Mouse (Mus musculus) kidney, embryonic 14.5 days (tissue): ENCODE data around the gene Rps21. TPM values are rescaled to one million over a fixed set of nuclear protein-coding genes. Genes with fewer than 3 reads are reported as not detected.

Experiments used
- ATAC-seq: fragments of 200-750 bp; cut with Nextera tagmentation; 2 replicates; pipeline ENCODE4 v1.8.0; 2017; ENCODE audit warnings: moderate number of reproducible peaks, mild to moderate bottlenecking, moderate TSS enrichment, moderate library complexity; ENCODE audit not compliant: low FRiP score, low TSS enrichment
- H3K27ac ChIP-seq: fragments of 300-500 bp; sonication (generic); 2 replicates; pipeline ENCODE4 v1.5.1; 2014; ENCODE audit warnings: low read depth, mild to moderate bottlenecking, low read length, moderate library complexity, mixed read lengths
- H3K27me3 ChIP-seq: fragments of 300-500 bp; sonication (generic); 2 replicates; pipeline ENCODE4 v1.6.1; 2014; ENCODE audit warnings: mild to moderate bottlenecking, low read length; ENCODE audit not compliant: control insufficient read depth, insufficient read depth
- H3K36me3 ChIP-seq: fragments of 300-500 bp; sonication (generic); 2 replicates; pipeline ENCODE4 v1.6.1; 2014; ENCODE audit warnings: low read length, mixed read lengths; ENCODE audit not compliant: control insufficient read depth, insufficient read depth
- H3K4me1 ChIP-seq: fragments of 300-500 bp; sonication (generic); 2 replicates; pipeline ENCODE4 v1.6.1; 2014; ENCODE audit warnings: low read length, mixed read lengths; ENCODE audit not compliant: control insufficient read depth, insufficient read depth
- H3K4me2 ChIP-seq: fragments of 300-500 bp; sonication (generic); replicated peaks from 2 replicates; pipeline ENCODE4 v1.6.1; 2014; ENCODE audit warnings: low read depth, mild to moderate bottlenecking, low read length
- H3K4me3 ChIP-seq: fragments of 300-500 bp; sonication (generic); 2 replicates; pipeline ENCODE4 v1.5.1; 2014; ENCODE audit warnings: mild to moderate bottlenecking, low read length
- H3K9ac ChIP-seq: fragments of 300-500 bp; sonication (generic); 2 replicates; pipeline ENCODE4 v1.6.1; 2014; ENCODE audit warnings: low read depth, mild to moderate bottlenecking, low read length, moderate library complexity
- H3K9me3 ChIP-seq: fragments of 300-500 bp; sonication (generic); 2 replicates; pipeline ENCODE4 v1.6.1; 2016; ENCODE audit warnings: low read length; ENCODE audit not compliant: control insufficient read depth
- WGBS: fragments of 180-500 bp; shearing (Covaris S2); extraction: QIAGEN DNeasy Blood & Tissue Kit; methylation state at CpG from one replicate; pipeline ENCODE4 v1.1.7; 2014; 5-methylcytosine and 5-hydroxymethylcytosine counted together
- polyA plus RNA-seq: library from polyadenylated mRNA; unstranded; fragments of >200 nt; fragmentation: Nextera tagmentation; extraction: Ambion mirVana; gene quantifications from 2 replicates; pipeline ENCODE4 v1.2.1, GENCODE M21; 2014

Gene Rps21
- polyA plus RNA-seq, 1 experiment from 2014 or later, result 730 TPM

GRCm38 (mm10) chr2:180225762-180226378, 31.3 kb upstream of the Rps21 start, which contains the start of gene Lama5:
Gene Lama5, minus strand, starts transcription at chr2:180225859.
- Histone ChIP-seq H3K4me2 (peak within 1 kb of the TSS; percentile 95), H3K4me3 (peak within 1 kb of the TSS; percentile 64), H3K9me3 (no peaks in the 10 kb centered on the region), H3K4me1 (peaks cover 37% of the 10 kb centered on the region), H3K36me3 (no peaks in the 10 kb centered on the region), H3K27me3 (peaks cover 21% of the 10 kb centered on the region), H3K27ac (peak within 1 kb of the TSS; percentile 48; the same call in 1 of the 2 replicates), H3K9ac (peak within 1 kb of the TSS; percentile 67)
- peak; percentile 76 for ATAC-seq
- whole genome bisulfite sequencing, result under 1% methylated on average over 36 of the region's 37 CpGs

- Histone ChIP-seq H3K4me1 (peaks cover 36% of the 10 kb centered on the region), H3K9me3 (no peaks in the 10 kb centered on the region), H3K36me3 (no peaks in the 10 kb centered on the region), H3K27ac (peak overlapping the region; percentile 6; the same call in 1 of the 2 replicates), H3K4me3 (no peak overlapping the region), H3K27me3 (peaks cover 21% of the 10 kb centered on the region), H3K4me2 (peak overlapping the region; percentile 34), H3K9ac (no peak overlapping the region)
- 1% methylated on average over 21 of the region's 21 CpGs for WGBS
- peak; percentile 51 for ATAC-seq
Observed at GRCm38 (mm10) chr2:180227262-180228059, 29.7 kb upstream of the Rps21 start.

- Histone ChIP-seq H3K36me3 (no peaks in the 10 kb centered on the region), H3K9me3 (no peaks in the 10 kb centered on the region), H3K9ac (no peak overlapping the region), H3K4me2 (peak overlapping the region; percentile 34; the same call in 1 of the 2 replicates), H3K27ac (no peak overlapping the region), H3K4me3 (no peak overlapping the region), H3K4me1 (peaks cover 31% of the 10 kb centered on the region), H3K27me3 (peaks cover 21% of the 10 kb centered on the region)
- ATAC-seq, result no peak; the same call in 1 of the 2 replicates
- 50% methylated on average over 6 of the region's 6 CpGs for WGBS
Observed at GRCm38 (mm10) chr2:180228060-180228458, 29.1 kb upstream of the Rps21 start.

- H3K4me3 ChIP-seq, result no peak overlapping the region
- H3K36me3 ChIP-seq, result no peaks in the 10 kb centered on the region
- peaks cover 29% of the 10 kb centered on the region for H3K4me1 ChIP-seq
- ATAC-seq, result no peak
- H3K9me3 ChIP-seq, result no peaks in the 10 kb centered on the region
- peaks cover 21% of the 10 kb centered on the region for H3K27me3 ChIP-seq
- WGBS, result 45% methylated on average over 7 of the region's 7 CpGs
- H3K27ac ChIP-seq, result no peak overlapping the region
- no peak overlapping the region for H3K9ac ChIP-seq
- no peak overlapping the region for H3K4me2 ChIP-seq
Observed at GRCm38 (mm10) chr2:180228592-180228991, 28.6 kb upstream of the Rps21 start.

DNA sequence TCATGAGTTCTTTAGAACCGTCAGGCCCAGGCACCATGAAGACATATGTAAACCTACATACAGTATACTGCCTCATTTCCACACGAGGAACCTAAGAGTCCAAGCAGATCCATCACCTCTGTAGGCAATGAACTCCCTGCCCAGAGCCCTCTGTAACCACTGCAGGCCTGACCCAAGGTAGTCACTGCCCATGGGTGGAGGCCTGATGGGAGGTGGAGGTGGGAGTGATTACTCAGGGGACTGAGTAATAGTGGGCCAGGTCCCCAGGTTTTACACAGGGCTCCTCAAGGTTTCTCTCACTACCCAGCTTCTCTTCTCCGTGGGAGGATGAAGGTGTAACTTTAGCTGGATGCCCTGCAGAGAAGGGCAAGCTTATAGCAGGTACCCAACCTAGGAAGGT, 28.0 kb upstream of the Rps21 start:
- Histone ChIP-seq H3K27me3 (peaks cover 20% of the 10 kb centered on the region), H3K4me2 (no peak overlapping the region), H3K36me3 (no peaks in the 10 kb centered on the region), H3K9me3 (no peaks in the 10 kb centered on the region), H3K4me3 (no peak overlapping the region), H3K4me1 (peaks cover 29% of the 10 kb centered on the region), H3K9ac (no peak overlapping the region), H3K27ac (no peak overlapping the region)
- whole genome bisulfite sequencing, result 77% methylated on average over 3 of the region's 3 CpGs
- ATAC-seq, result no peak

DNA sequence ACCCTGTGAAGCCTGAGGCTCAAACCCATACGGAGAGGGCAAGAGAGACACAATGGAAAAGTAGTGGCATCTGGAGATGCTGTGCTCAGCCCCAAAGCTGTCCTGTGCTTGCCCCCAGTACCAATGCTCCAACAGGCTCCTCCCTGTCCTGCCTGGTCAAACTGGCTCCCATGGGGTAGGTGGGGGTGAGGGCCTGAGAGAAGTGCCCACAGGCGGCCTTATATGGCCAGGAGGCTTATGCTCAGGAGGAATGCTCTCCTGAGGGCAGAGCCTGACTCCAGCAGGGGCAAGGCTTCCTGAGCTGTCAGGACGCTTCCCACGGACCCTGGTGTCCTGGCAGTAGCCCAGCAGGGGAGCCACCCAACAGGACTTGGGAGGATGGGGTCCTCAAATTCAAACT, 26.7 kb upstream of the Rps21 start:
- 62% methylated on average over 4 of the region's 4 CpGs for WGBS
- Histone ChIP-seq H3K9ac (no peak overlapping the region), H3K27me3 (peaks cover 8% of the 10 kb centered on the region), H3K9me3 (no peaks in the 10 kb centered on the region), H3K4me3 (no peak overlapping the region), H3K4me2 (no peak overlapping the region), H3K4me1 (peaks cover 33% of the 10 kb centered on the region), H3K36me3 (no peaks in the 10 kb centered on the region), H3K27ac (no peak overlapping the region)
- ATAC-seq, result no peak

- Histone ChIP-seq H3K9ac (no peak overlapping the region), H3K9me3 (no peaks in the 10 kb centered on the region), H3K36me3 (no peaks in the 10 kb centered on the region), H3K27ac (peak overlapping the region; percentile 30; the same call in 1 of the 2 replicates), H3K4me3 (no peak overlapping the region), H3K4me1 (peaks cover 12% of the 10 kb centered on the region; the same call in 1 of the 2 replicates), H3K27me3 (no peaks in the 10 kb centered on the region), H3K4me2 (no peak overlapping the region)
- no peak for ATAC-seq
- WGBS, result 82% methylated on average over 7 of the region's 7 CpGs
Observed at GRCm38 (mm10) chr2:180233101-180233904, 23.9 kb upstream of the Rps21 start.

GRCm38 (mm10) chr2:180234353-180234752, 22.8 kb upstream of the Rps21 start:
- Histone ChIP-seq H3K4me2 (no peak overlapping the region), H3K36me3 (no peaks in the 10 kb centered on the region), H3K9ac (no peak overlapping the region), H3K27me3 (no peaks in the 10 kb centered on the region), H3K9me3 (no peaks in the 10 kb centered on the region), H3K27ac (peak overlapping the region; percentile 69), H3K4me3 (no peak overlapping the region), H3K4me1 (0 out of 2 replicates have a peak, but pooled peaks cover 6% of the 10 kb centered on the region)
- WGBS, result 87% methylated on average over 8 of the region's 8 CpGs
- ATAC-seq, result no peak
